Mouse (Mus musculus) olfactory bulb, adult 2 months (tissue): ENCODE measurements around the gene Rab11a.

Experiments
- CTCF ChIP-seq: fragments of 200-500 bp; IDR thresholded peaks from 2 replicates; pipeline ENCODE4 v1.5.1; 2012; ENCODE audit warnings: low read depth, mild to moderate bottlenecking, low read length, moderate library complexity; ENCODE audit not compliant: insufficient read depth
- POLR2A ChIP-seq: fragments of 200-500 bp; IDR thresholded peaks from 2 replicates; pipeline ENCODE4 v1.6.1; 2012; ENCODE audit warnings: mild to moderate bottlenecking, low read depth, low read length, moderate library complexity; ENCODE audit not compliant: insufficient read depth

GRCm38 (mm10) chr9:64697677-64698076 is 39.9 kb downstream of the Rab11a start:
- TF ChIP-seq CTCF (no peak), POLR2A (no peak)
